Mouse (Mus musculus) layer of hippocampus, postnatal 14 days (tissue): Measurements from ENCODE around the gene Cenpv. TPM values are rescaled to one million over a fixed set of nuclear protein-coding genes. Genes with fewer than 3 reads are reported as not detected.
"Not testable (repeated sequence)": the region's sequence is repeated elsewhere in the genome, so short reads cannot be mapped to it uniquely, and the experiment has no call there.

Experiments used
- DNase-seq, 2 experiments: peaks; one replicate each; pipeline ENCODE4 v3.0.0; 2021 to 2022; ENCODE audit warnings: low spot score in 2 of 2, mixed read lengths in 1 of 2
- total RNA-seq, 2 experiments: library from RNA; stranded (reverse); gene quantifications; 2 replicates each; pipeline ENCODE4 v1.2.3; 2021

Gene Cenpv
- total RNA-seq, 2 experiments from 2014 or later: 37.4 to 38.5 TPM

- DNase-seq: no peak
Measured at GRCm38 (mm10) chr11:62509571-62509970, 29.5 kb downstream of the Cenpv start.

GRCm38 (mm10) chr11:62508816-62509215 lies 30.2 kb downstream of the Cenpv start:
- not testable (repeated sequence) for DNase-seq

- not testable (repeated sequence) for DNase-seq
Measured at GRCm38 (mm10) chr11:62508365-62508764, 30.7 kb downstream of the Cenpv start.

GRCm38 (mm10) chr11:62507683-62508082 lies 31.4 kb downstream of the Cenpv start:
- no peak for DNase-seq

- DNase-seq: no peak
Measured at GRCm38 (mm10) chr11:62500529-62500928, 38.5 kb downstream of the Cenpv start.

- no peak for DNase-seq
Measured at GRCm38 (mm10) chr11:62498802-62499201, 40.3 kb downstream of the Cenpv start.

DNA sequence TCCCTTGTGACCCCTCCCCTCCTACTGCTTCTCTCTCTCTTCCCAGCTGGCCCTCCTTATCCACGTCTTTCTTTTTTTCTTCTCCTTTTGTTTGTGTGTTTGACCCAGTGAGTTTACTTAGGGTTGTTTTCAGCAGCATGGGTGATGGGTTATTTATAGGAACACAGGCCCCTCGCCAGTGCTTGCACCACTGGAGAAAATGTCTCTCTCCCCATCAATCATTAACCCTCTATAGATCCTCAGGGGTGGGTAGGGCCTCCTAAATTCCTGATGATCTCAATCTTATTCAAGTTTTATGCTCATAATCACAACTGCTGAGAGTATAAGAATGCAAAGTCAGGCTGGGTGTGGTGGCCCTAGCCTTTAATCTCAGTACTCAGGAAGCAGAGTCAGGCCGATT lies 41.9 kb downstream of the Cenpv start:
- no peak for DNase-seq

DNA sequence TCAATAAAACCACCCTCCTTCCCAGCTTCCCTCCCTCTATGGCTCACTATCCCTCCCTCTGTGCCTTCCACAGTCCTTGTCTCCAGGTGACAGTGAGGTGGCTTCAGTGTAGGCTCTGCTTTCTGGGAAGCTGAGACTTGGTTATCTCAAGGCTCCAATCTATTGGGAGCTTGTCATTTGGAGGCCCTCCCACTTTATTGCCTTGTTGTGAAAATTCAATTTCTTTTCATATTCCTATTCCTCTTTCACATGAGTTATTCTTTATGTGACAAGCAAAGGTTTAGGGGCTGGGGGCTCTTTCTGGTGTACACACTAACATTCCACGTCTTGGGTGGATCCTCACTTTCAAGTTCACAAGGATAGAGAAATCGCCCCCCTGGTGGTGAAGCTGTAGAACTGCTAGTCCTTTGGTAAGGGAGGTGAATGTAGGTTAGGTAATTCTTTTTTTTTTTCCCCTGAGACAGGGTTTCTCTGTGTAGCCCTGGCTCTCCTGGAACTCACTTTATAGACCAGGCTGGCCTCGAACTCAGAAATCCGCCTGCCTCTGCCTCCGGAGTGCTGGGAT lies 42.8 kb downstream of the Cenpv start:
- DNase-seq: no peak

- DNase-seq: peak in 1 of 2 experiments; percentile 7
Measured at GRCm38 (mm10) chr11:62495276-62495801, 43.7 kb downstream of the Cenpv start.

GRCm38 (mm10) chr11:62494754-62495275 lies 44.2 kb downstream of the Cenpv start:
- DNase-seq: peak; percentile 16 to 39

- no peak for DNase-seq
Measured at GRCm38 (mm10) chr11:62493701-62494100, 45.4 kb downstream of the Cenpv start.

- no peak for DNase-seq
Measured at GRCm38 (mm10) chr11:62487540-62488350, 51.3 kb downstream of the Cenpv start.

DNA sequence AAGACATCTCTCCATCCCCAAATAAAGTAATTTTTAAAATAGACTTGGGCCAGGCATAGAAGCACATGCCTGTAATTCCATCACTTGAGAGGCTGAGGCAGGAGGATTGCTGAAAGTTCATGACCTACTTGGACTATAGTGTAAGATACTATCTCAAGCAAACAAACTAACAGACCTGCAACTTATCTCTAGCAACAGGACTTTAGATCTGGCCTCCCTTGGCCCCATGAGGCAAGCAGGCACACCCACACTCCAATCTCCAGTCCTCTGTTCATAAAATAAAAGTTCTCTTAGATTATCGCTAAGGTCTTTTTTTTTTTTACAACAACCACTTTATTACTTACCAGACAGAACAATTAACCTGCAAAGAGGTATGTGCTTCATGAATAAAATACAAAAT lies 52.1 kb downstream of the Cenpv start:
- DNase-seq: no peak

DNA sequence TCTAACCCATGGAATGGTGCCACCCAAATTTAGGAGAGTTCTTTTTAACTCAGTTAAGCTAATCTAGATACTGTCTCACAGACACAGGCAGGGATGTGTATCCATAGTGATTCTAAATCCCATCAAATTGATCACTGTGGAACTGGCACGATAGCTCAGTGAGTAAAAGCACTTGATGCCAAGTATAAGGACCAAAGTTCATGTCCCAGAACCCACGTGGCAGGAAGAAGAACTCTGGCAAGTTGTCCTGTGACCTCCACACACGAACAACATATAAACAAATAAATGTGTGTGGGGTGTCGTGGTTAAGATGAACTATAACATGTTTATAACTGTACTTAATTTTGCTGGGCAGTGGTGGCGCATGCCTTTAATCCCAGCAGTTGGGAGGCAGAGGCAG lies 59.5 kb downstream of the Cenpv start:
- DNase-seq: no peak

GRCm38 (mm10) chr11:62478931-62479330 lies 60.1 kb downstream of the Cenpv start:
- DNase-seq: peak in 1 of 2 experiments; percentile 4

GRCm38 (mm10) chr11:62476156-62476555 lies 62.9 kb downstream of the Cenpv start:
- no peak for DNase-seq

Other genes starting within 250 kb of the Cenpv start
- 1 to 10 TPM; 6.6 to 7.1 TPM for gene Pigl, start 80.8 kb downstream of the Cenpv start, total RNA-seq
- 100 to 1,000 TPM; 267 to 274 TPM for gene Ncor1, start 80.7 kb downstream of the Cenpv start, total RNA-seq
- gene Ubb, start 11.9 kb upstream of the Cenpv start, total RNA-seq: 1,000 to 10,000 TPM; 1,675 to 1,723 TPM
- 10 to 100 TPM; 18.4 to 21.5 TPM for gene Trpv2, start 35.2 kb upstream of the Cenpv start, total RNA-seq
- gene Lrrc75a, start 109.3 kb upstream of the Cenpv start, total RNA-seq: 10 to 100 TPM in 1 of 2 experiments, 1 to 10 TPM in 1; 9.5 to 11.3 TPM
- gene Mmgt2, start 109.4 kb upstream of the Cenpv start, total RNA-seq: 10 to 100 TPM; 14.8 to 17.2 TPM
- 10 to 100 TPM; 15.2 to 16.7 TPM for gene Zfp287, start 192.6 kb upstream of the Cenpv start, total RNA-seq
- gene Gm10428, start 213.8 kb upstream of the Cenpv start, total RNA-seq: not detected